Mouse (Mus musculus) kidney, postnatal 36 days (tissue): ENCODE measurements around the gene Ube2r2.
A peak's percentile ranks its signal among the peaks of the same experiment; 100 is the strongest.

Experiments used
- DNase-seq, 2 experiments: peaks; one replicate each; pipeline ENCODE4 v3.0.0; 2021 to 2022; ENCODE audit warnings: mixed read lengths in 2 of 2

Gene Ube2r2

GRCm38 (mm10) chr4:41118706-41119292 is 16.7 kb upstream of the Ube2r2 start:
- DNase-seq = peak; percentile 68 to 91

GRCm38 (mm10) chr4:41124180-41124951 is 11.2 kb upstream of the Ube2r2 start, which contains the start of gene Nol6:
Nol6 (minus strand) TSS chr4:41124455.
- DNase-seq = peak; percentile 98 to 100

- peak; percentile 68 to 81 for DNase-seq
Measured at GRCm38 (mm10) chr4:41129406-41129805, 6.1 kb upstream of the Ube2r2 start.

GRCm38 (mm10) chr4:41129836-41130235 is 5.7 kb upstream of the Ube2r2 start:
- no peak for DNase-seq

GRCm38 (mm10) chr4:41132471-41132870 is 3.1 kb upstream of the Ube2r2 start:
- no peak for DNase-seq

- no peak for DNase-seq
Measured at GRCm38 (mm10) chr4:41133529-41134291, 1.8 kb upstream of the Ube2r2 start.

GRCm38 (mm10) chr4:41134935-41135710 is 420 bp upstream of the Ube2r2 start:
- DNase-seq = peak; percentile 71 to 91

GRCm38 (mm10) chr4:41136454-41136805 is 887 bp downstream of the Ube2r2 start:
- DNase-seq = peak; percentile 72

GRCm38 (mm10) chr4:41136811-41137210 is 1.3 kb downstream of the Ube2r2 start:
- peak in 1 of 2 experiments; percentile 16 for DNase-seq

GRCm38 (mm10) chr4:41140174-41140875 is 4.8 kb downstream of the Ube2r2 start:
- DNase-seq = peak; percentile 34 to 43

- peak; percentile 49 to 55 for DNase-seq
Measured at GRCm38 (mm10) chr4:41142601-41143000, 7.1 kb downstream of the Ube2r2 start.

GRCm38 (mm10) chr4:41149891-41150290 is 14.3 kb downstream of the Ube2r2 start:
- DNase-seq = no peak

GRCm38 (mm10) chr4:41151186-41151585 is 15.6 kb downstream of the Ube2r2 start:
- DNase-seq = no peak

GRCm38 (mm10) chr4:41153146-41153545 is 17.6 kb downstream of the Ube2r2 start:
- no peak for DNase-seq

- DNase-seq = no peak
Measured at GRCm38 (mm10) chr4:41156961-41157360, 21.4 kb downstream of the Ube2r2 start.

GRCm38 (mm10) chr4:41158251-41158650 is 22.7 kb downstream of the Ube2r2 start:
- no peak for DNase-seq

GRCm38 (mm10) chr4:41161232-41161631 is 25.7 kb downstream of the Ube2r2 start:
- DNase-seq = no peak

- DNase-seq = no peak
Measured at GRCm38 (mm10) chr4:41164974-41165373, 29.4 kb downstream of the Ube2r2 start.

- peak; percentile 76 to 93 for DNase-seq
Measured at GRCm38 (mm10) chr4:41165693-41166475, 30.3 kb downstream of the Ube2r2 start.

GRCm38 (mm10) chr4:41170970-41171369 is 35.4 kb downstream of the Ube2r2 start:
- DNase-seq = no peak

GRCm38 (mm10) chr4:41174631-41175030 is 39.1 kb downstream of the Ube2r2 start:
- DNase-seq = no peak
